Mouse (Mus musculus) hematopoietic stem cell, adult 5-6 weeks (primary cell): Measurements from ENCODE around the gene Hivep3. TPM values are rescaled to one million over a fixed set of nuclear protein-coding genes. Genes with fewer than 3 reads are reported as not detected.
A peak's percentile ranks its signal among the peaks of the same experiment; 100 is the strongest.

Experiments
- ATAC-seq, 2 experiments: fragments of 125-278 bp in 1 of 2; replicated peaks in 1 of 2; 2 replicates each; pipeline ENCODE4 v1.8.0; 2016 to 2017; ENCODE audit warnings: inconsistent platforms in 2 of 2, mild to moderate bottlenecking in 2 of 2, moderate number of reproducible peaks in 2 of 2, low read depth in 1 of 2, moderate TSS enrichment in 1 of 2; ENCODE audit not compliant: low FRiP score in 2 of 2, poor library complexity in 2 of 2, severe bottlenecking in 2 of 2, insufficient read depth in 1 of 2, low TSS enrichment in 1 of 2
- total RNA-seq: library from RNA; stranded (forward); fragments of 172-1452, 232-1000 nt; gene quantifications from 2 replicates; pipeline ENCODE4 v1.2.3, GENCODE M21; 2017

Gene Hivep3
- total RNA-seq, 1 experiment from 2014 or later = 16.2 TPM

- ATAC-seq = no peak
Observed at GRCm38 (mm10) chr4:119880270-119880669, 146.7 kb downstream of the Hivep3 start.

- ATAC-seq = no peak
Observed at GRCm38 (mm10) chr4:119881292-119881691, 147.7 kb downstream of the Hivep3 start.

GRCm38 (mm10) chr4:119882401-119882800, 148.8 kb downstream of the Hivep3 start:
- no peak for ATAC-seq

- ATAC-seq = no peak
Observed at GRCm38 (mm10) chr4:119882814-119883213, 149.2 kb downstream of the Hivep3 start.

GRCm38 (mm10) chr4:119886621-119887020, 153.0 kb downstream of the Hivep3 start:
- no peak for ATAC-seq

- peak; percentile 37 to 50 for ATAC-seq
Observed at GRCm38 (mm10) chr4:119887523-119888177, 154.1 kb downstream of the Hivep3 start.

- peak; percentile 82 to 87 for ATAC-seq
Observed at GRCm38 (mm10) chr4:119889760-119890159, 156.2 kb downstream of the Hivep3 start.

GRCm38 (mm10) chr4:119893255-119893779, 159.7 kb downstream of the Hivep3 start:
- ATAC-seq = no peak

GRCm38 (mm10) chr4:119894797-119895458, 161.3 kb downstream of the Hivep3 start:
- ATAC-seq = peak in 1 of 2 experiments; percentile 52; a peak in 2 of 4 replicates

- ATAC-seq = no peak
Observed at GRCm38 (mm10) chr4:119895504-119895903, 161.9 kb downstream of the Hivep3 start.

- ATAC-seq = no peak
Observed at GRCm38 (mm10) chr4:119896572-119896971, 163.0 kb downstream of the Hivep3 start.

- ATAC-seq = peak; percentile 41 to 57; a peak in 3 of 4 replicates
Observed at GRCm38 (mm10) chr4:119897054-119897855, 163.7 kb downstream of the Hivep3 start.

GRCm38 (mm10) chr4:119901556-119902491, 168.2 kb downstream of the Hivep3 start:
- no peak for ATAC-seq

- ATAC-seq = no peak
Observed at GRCm38 (mm10) chr4:119903328-119903727, 169.7 kb downstream of the Hivep3 start.

GRCm38 (mm10) chr4:119903806-119904205, 170.2 kb downstream of the Hivep3 start:
- ATAC-seq = no peak

- ATAC-seq = no peak
Observed at GRCm38 (mm10) chr4:119904296-119904695, 170.7 kb downstream of the Hivep3 start.

- ATAC-seq = no peak
Observed at GRCm38 (mm10) chr4:119907106-119907505, 173.5 kb downstream of the Hivep3 start.
